Mouse (Mus musculus): Measurements from ENCODE around the gene Rhcg.
A peak's percentile ranks its signal among the peaks of the same experiment; 100 is the strongest.

DNA sequence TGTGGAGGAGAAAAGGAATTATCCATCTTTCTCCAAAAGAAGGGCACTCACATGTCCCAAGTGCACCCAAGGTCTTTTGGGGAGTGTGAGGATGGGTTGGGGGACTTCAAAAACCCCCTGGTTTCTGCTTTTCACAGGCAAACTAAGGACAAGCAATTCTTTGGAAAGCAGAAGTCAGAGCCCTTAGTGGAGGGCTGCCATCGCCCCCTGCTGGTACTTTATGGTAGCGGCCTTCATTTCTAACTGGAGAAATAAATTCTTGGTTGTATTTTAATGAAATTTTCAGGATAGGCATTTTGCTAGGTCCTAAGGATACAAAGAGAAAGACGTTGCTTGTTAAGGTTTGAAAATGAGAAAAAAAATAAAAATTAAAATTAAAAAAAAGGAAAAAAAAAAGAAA is 31.5 kb upstream of the Rhcg start:
- TF ChIP-seq POLR2A (IDR thresholded peaks at IDR 0.05; ENCODE audit: borderline replicate concordance, control insufficient read depth, low read depth, low read length): no peak
- peak; percentile 68 for TF ChIP-seq CTCF (IDR thresholded peaks at IDR 0.05; ENCODE audit: control insufficient read depth, insufficient read depth, low read length)

Data from bone marrow, adult 2 months (tissue).